Mouse (Mus musculus): ENCODE measurements around the gene Padi4.
A peak's percentile ranks its signal among the peaks of the same experiment; 100 is the strongest.

Gene Padi4

GRCm38 (mm10) chr4:140774025-140774800 lies at the start of gene Padi4:
Gene Padi4, minus strand, starts transcription at chr4:140774236.
- no peak for DNase-seq (ENCODE audit: low spot score)

GRCm38 (mm10) chr4:140821988-140822387 lies 48.0 kb upstream of the Padi4 start:
- DNase-seq (ENCODE audit: low spot score), result peak; percentile 61

GRCm38 (mm10) chr4:140817413-140817812 lies 43.4 kb upstream of the Padi4 start:
- no peak for DNase-seq (ENCODE audit: low spot score)

GRCm38 (mm10) chr4:140815996-140816917 lies 42.2 kb upstream of the Padi4 start:
- peak; percentile 74 for DNase-seq (ENCODE audit: low spot score)

GRCm38 (mm10) chr4:140815496-140815895 lies 41.5 kb upstream of the Padi4 start:
- peak; percentile 60 for DNase-seq (ENCODE audit: low spot score)

- DNase-seq (ENCODE audit: low spot score), result peak; percentile 54
Observed at GRCm38 (mm10) chr4:140814241-140815225, 40.5 kb upstream of the Padi4 start.

GRCm38 (mm10) chr4:140813358-140814185 lies 39.5 kb upstream of the Padi4 start:
- no peak for DNase-seq (ENCODE audit: low spot score)

GRCm38 (mm10) chr4:140812609-140813008 lies 38.6 kb upstream of the Padi4 start:
- DNase-seq (ENCODE audit: low spot score), result no peak

- no peak for DNase-seq (ENCODE audit: low spot score)
Observed at GRCm38 (mm10) chr4:140812191-140812590, 38.2 kb upstream of the Padi4 start.

- DNase-seq (ENCODE audit: low spot score), result no peak
Observed at GRCm38 (mm10) chr4:140810458-140811260, 36.6 kb upstream of the Padi4 start, which contains the start of gene Padi3. Gene Padi3, minus strand, starts transcription at chr4:140810648.

- DNase-seq (ENCODE audit: low spot score), result no peak
Observed at GRCm38 (mm10) chr4:140809118-140809517, 35.1 kb upstream of the Padi4 start.

GRCm38 (mm10) chr4:140804601-140805000 lies 30.6 kb upstream of the Padi4 start:
- DNase-seq (ENCODE audit: low spot score), result no peak

GRCm38 (mm10) chr4:140801364-140801763 lies 27.3 kb upstream of the Padi4 start:
- no peak for DNase-seq (ENCODE audit: low spot score)

GRCm38 (mm10) chr4:140796786-140797185 lies 22.8 kb upstream of the Padi4 start:
- no peak for DNase-seq (ENCODE audit: low spot score)

GRCm38 (mm10) chr4:140794678-140795077 lies 20.6 kb upstream of the Padi4 start:
- no peak for DNase-seq (ENCODE audit: low spot score)

- DNase-seq (ENCODE audit: low spot score), result no peak
Observed at GRCm38 (mm10) chr4:140793795-140794194, 19.8 kb upstream of the Padi4 start.

GRCm38 (mm10) chr4:140792584-140792983 lies 18.5 kb upstream of the Padi4 start:
- DNase-seq (ENCODE audit: low spot score), result no peak

- DNase-seq (ENCODE audit: low spot score), result no peak
Observed at GRCm38 (mm10) chr4:140791071-140791470, 17.0 kb upstream of the Padi4 start.

- DNase-seq (ENCODE audit: low spot score), result no peak
Observed at GRCm38 (mm10) chr4:140789983-140790382, 15.9 kb upstream of the Padi4 start.

GRCm38 (mm10) chr4:140788983-140789382 lies 14.9 kb upstream of the Padi4 start:
- DNase-seq (ENCODE audit: low spot score), result peak; percentile 72

Measured in T-cell, adult 2 months (primary cell).